Mouse (Mus musculus): ENCODE measurements around the gene Myb.
"Not testable (repeated sequence)": the region's sequence is repeated elsewhere in the genome, so short reads cannot be mapped to it uniquely, and the experiment has no call there.

Myb gene

GRCm38 (mm10) chr10:21167842-21168241, 7.1 kb upstream of the Myb start:
- DNase-seq, result no peak

DNA sequence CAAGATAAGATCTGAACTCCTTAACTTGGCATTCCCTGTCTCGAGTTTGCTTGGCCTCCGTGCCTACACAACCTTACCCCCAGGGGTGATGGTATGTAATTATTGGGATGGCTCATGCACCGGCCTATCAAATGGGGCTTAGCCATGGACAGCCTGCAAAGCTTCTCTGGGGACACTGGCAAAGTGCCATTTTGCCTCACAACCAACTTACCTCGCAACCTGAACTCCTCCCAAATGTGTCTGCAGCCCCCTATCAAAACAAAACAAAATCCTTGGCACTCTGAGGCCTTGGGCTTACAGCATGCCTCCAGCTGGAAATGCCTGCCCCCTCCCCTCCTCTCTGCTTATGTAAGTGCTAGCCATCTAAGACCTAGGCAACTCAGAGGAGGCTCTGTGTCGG, 6.4 kb upstream of the Myb start:
- DNase-seq, result no peak

GRCm38 (mm10) chr10:21165411-21165810, 4.6 kb upstream of the Myb start:
- DNase-seq, result no peak

GRCm38 (mm10) chr10:21162124-21162523, 1.3 kb upstream of the Myb start:
- DNase-seq, result no peak

DNA sequence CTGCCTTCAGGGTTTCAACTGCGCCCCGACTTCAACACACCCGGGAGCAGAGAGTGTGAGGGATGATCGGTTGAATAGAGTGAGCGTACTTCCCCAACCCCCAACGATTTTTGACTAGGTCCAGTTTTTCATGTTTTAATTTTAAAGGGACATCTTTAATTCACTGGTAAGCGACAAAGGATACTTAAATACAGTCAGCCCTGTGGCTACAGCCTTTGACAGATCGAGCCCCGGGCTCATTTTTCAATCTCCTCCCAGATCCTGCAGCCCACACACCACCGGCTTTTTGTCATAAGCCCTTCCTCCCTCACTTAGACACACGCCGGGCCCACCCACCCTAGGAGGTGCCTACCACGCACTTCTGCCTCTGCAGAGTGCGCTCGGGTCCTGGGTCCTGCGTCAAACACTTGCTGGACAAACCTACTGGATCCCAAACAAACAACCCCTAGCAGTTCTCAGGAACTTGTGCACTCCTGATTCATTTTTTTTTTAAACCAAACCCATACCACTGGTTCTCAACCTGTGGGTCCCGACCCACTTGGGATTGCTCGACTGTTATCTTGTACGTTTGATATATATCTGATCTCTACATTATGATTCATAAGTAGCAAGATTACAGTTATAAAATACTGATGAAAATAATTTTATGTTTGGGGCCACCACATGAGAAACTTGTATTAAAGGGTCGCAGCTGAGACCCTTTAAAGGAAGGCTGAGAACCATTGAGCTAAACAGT, 743 bp upstream of the Myb start:
- no peak for DNase-seq

DNA sequence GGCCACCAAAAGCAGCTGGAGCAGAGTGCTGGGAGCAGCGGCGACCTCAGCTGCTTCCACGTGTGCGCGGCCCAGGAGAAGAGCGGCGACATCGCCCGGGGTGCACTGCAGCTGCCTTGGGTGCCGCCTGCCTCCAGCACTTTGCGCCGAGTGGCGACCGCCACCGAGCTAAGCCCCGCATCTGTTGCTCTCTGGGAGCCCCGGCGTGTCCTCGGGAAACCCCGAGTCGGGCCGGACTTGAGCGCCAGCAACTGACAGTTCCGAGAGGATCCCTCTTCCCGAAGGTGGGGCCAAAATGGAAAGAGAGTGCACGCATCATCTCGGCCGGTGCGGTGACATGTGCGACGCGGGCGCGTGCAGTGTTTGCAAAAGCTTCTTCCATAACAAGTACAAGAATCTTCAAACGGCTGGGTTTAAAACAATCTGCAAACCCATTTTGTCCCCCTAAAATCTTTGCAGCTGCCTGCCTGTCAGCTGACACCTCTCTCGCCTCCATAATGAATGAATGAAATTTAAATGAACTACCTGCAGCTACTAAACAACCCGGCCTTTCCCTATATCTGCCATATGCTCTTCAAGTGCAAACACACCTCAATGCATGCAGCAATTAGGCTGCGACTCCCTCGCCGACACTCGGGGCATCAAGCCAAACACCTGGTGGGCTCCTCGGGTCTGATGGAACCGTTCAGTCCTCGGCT, 938 bp downstream of the Myb start:
- DNase-seq, result peak; percentile 14 to 32

DNA sequence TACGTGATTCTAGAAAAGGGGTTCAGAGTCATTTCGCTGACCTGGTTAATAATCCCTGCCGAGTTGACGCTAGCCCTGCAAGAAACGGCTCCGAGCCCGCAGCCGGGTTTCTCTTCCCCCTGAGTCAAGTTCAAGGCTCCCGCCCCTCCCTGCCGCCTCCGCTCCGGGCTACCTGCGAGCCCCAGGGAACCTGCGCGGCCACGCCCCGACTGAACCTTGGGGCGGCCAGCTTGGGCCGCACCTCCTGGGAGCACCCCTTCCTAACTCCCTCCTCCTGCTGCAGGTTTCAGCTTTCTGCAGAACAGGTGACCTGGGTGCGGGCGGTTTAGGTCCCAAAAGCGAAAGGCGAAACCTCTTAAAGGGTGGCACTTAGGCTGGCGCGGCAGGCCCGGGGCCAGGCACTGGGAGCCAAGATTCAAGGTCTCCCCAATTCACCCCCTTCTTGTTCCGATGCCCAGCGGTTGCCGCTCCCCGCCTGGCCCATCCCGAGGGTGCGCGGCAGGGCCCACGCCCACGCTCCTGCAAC, 1.8 kb downstream of the Myb start:
- DNase-seq, result peak; percentile 9 to 31

DNA sequence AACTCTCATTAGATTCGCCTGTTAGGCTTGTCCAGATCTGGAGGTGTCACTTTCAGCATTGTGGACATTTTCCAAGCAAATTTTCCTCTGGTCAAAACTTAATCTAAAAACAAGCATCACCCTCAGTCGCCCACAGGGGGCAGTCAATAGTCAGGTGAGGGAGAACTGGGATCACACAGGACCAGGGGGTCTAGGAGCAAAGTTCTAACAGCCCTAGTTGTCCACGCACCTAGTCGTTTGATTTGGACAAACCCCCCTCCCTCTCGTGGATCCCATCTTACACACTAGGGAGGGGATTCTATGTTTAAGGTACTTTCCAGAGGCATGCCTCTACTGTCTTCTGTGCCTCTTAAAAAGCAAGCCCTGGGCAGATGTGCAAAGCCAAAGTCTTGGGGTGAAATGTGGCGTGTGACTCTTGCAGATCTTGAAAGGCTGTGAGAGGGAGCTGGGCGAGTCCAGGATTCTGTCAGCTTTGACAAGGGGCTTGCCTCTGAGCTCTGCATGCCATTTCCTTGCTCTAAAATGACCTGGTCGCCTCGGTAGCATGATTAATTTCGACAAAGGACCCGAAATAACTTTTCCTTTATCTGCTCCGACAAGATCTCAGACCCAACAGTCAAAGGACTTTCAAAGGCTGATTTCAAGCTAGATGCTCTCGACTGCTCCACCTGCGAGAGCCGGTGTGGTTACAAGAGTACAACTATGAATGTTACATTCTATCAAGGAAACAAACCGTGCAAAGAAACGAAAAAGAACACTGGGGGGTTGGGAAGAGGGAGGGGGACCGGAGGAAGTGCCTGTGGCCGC, 2.5 kb downstream of the Myb start:
- peak; percentile 28 to 37 for DNase-seq

DNA sequence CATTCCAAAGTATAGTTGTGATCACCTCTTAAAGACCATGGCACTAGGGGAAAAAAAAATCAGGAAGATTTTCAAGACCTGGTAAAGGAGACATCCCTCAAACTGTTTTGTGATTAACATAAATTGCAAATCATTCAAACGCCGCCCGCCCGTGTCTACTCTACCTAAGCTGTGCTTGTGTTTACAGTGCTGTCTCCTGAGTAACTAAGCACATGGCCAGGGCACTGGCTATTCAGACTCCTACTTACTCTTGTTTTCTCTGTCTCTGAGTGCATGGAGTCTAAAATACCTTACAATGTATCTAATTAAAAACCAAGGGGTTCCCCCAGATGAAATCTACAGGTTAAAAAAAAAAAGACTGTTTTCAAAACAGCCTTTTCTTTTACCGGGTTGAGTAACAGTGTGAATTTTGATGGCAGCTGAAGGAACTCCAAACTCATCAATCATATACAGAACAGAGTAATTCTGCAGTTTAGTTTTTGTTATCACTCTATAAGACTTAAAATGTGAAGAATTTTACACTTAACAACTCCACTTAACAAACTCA, 3.8 kb downstream of the Myb start:
- DNase-seq, result no peak

GRCm38 (mm10) chr10:21156416-21156815, 4.4 kb downstream of the Myb start:
- no peak for DNase-seq

- DNase-seq, result no peak
These were observed 5.9 kb downstream of the Myb start for GRCm38 (mm10) chr10:21154927-21155326.

DNA sequence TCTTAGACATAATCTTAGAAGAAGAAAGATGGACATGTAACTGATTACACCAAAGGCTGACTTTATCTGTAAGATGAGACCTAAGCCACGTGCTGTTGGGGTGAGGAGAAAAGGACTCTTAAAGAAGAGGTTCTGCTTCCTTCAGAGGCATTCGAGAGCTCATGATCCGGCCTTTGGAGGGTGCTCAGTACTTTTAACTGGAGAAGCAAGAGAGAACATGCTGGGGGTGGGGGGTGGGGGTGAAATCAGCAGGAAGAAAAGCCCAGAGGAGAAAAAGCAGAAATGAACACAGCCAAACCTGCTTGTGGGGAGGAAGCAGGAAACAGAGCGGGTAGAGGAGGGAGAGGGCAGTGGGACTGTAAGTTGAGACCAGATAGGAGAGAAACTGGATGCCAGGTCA, 7.4 kb downstream of the Myb start:
- no peak for DNase-seq

- no peak for DNase-seq
These were observed 8.0 kb downstream of the Myb start for GRCm38 (mm10) chr10:21152812-21153211.

- no peak for DNase-seq
These were observed 9.5 kb downstream of the Myb start for GRCm38 (mm10) chr10:21151320-21151719.

DNA sequence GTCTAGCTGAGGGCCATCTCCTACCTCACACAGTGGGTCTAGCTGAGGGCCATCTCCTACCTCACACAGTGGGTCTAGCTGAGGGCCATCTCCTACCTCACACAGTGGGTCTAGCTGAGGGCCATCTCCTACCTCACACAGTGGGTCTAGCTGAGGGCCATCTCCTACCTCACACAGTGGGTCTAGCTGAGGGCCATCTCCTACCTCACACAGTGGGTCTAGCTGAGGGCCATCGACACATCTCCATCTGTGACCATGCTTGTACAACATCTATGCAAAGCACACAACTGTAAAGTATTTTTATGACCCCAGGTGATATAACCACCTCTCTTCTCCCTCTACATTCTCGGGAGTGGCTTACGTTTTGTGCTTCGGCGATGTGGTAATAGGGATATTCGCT, 10.8 kb downstream of the Myb start:
- DNase-seq, result not testable (repeated sequence)

- no peak for DNase-seq
These were observed 14.1 kb downstream of the Myb start for GRCm38 (mm10) chr10:21146719-21147118.

GRCm38 (mm10) chr10:21146263-21146662, 14.5 kb downstream of the Myb start:
- DNase-seq, result no peak

- peak; percentile 50 to 55 for DNase-seq
These were observed 15.9 kb downstream of the Myb start for GRCm38 (mm10) chr10:21144627-21145504.

- DNase-seq, result no peak
These were observed 25.5 kb downstream of the Myb start for GRCm38 (mm10) chr10:21135297-21135696.

- DNase-seq, result no peak
These were observed 29.8 kb downstream of the Myb start for GRCm38 (mm10) chr10:21130901-21131493.

DNA sequence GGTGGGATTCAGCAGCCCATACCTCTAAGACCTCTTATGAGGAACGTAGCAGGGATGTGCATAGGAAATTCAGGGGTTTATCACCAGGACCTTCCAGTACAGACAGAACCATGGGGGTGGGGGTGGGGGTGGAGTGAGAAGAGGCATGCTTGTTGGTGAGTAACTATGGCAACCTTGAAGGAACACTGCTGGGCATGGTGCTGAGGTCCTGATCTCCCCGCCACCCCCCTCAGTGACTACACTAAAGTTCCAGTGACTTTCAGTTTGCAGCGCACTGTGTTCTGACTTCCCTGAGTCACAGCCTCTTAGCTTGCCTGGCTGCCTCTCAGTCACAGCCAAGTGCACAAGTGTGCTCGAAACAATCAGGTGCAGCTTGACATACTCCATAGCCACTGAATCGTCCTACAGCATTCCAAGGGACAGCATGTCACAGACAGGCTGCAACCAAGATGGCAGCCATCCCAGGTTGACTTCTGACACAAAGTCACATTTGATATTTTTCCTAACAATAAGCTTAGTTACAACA, 32.6 kb downstream of the Myb start:
- no peak for DNase-seq

Data from cerebellum, adult 18-20 months (tissue).